Mouse (Mus musculus) heart, embryonic 10.5 days (tissue): ENCODE results near the gene Sars. TPM values are rescaled to one million over a fixed set of nuclear protein-coding genes. Genes with fewer than 3 reads are reported as not detected.

ENCODE experiments used
- DNase-seq: peaks from one replicate; pipeline ENCODE4 v3.0.0-alpha.2; 2017; ENCODE audit warnings: low spot score
- H3K27ac ChIP-seq: fragments of 300-500 bp; sonication (generic); 2 replicates; pipeline ENCODE4 v1.5.1; 2016; ENCODE audit warnings: mild to moderate bottlenecking
- H3K27me3 ChIP-seq: fragments of 300-500 bp; sonication (generic); 2 replicates; pipeline ENCODE4 v1.6.1; 2016; ENCODE audit warnings: mild to moderate bottlenecking; ENCODE audit not compliant: poor library complexity, insufficient read depth, severe bottlenecking
- H3K36me3 ChIP-seq: fragments of 300-500 bp; sonication (generic); 2 replicates; pipeline ENCODE4 v1.6.1; 2016; ENCODE audit warnings: mild to moderate bottlenecking, moderate library complexity
- H3K4me1 ChIP-seq: fragments of 300-500 bp; sonication (generic); 2 replicates; pipeline ENCODE4 v1.6.1; 2016; ENCODE audit warnings: mild to moderate bottlenecking
- H3K4me3 ChIP-seq: fragments of 300-500 bp; sonication (generic); 2 replicates; pipeline ENCODE4 v1.5.1; 2016; ENCODE audit warnings: mild to moderate bottlenecking, moderate library complexity
- H3K9me3 ChIP-seq: fragments of 300-500 bp; sonication (generic); 2 replicates; pipeline ENCODE4 v1.6.1; 2016; ENCODE audit warnings: mild to moderate bottlenecking, moderate library complexity
- whole genome bisulfite sequencing: fragments of 180-500 bp; shearing (Covaris S2); methylation state at CpG from one replicate; pipeline ENCODE4 v1.1.7; 2016; 5-methylcytosine and 5-hydroxymethylcytosine counted together
- polyA plus RNA-seq: library from polyadenylated mRNA; unstranded; fragments of >200 nt; fragmentation: Nextera tagmentation; extraction: Ambion mirVana; gene quantifications from 2 replicates; pipeline ENCODE4 v1.2.1, GENCODE M21; 2016

Gene Sars
- polyA plus RNA-seq, 1 experiment from 2014 or later: 130 TPM

GRCm38 (mm10) chr3:108401692-108402527, 43.1 kb downstream of the Sars start:
- WGBS: 30% methylated on average over 22 of the region's 22 CpGs

DNA sequence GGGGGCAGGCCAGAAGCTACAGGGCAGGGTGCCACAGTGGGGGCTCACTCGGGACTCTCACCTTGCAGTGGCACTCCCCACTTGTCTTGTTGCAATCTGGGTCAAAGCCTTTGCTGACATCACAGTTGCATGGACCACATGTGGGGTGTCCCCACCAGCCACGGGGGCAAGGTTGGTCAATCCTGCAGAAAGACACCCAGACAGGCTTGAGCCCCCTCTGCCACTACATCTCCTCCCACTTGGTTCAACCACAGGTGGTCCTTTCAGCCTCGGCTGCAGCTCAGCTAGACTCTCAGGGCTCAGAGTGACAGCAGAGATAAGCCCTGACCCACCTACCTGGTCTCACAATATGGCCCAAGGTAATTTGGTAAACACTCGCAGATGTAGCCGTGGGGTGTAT, 44.6 kb downstream of the Sars start:
- no peak overlapping the region for H3K27ac ChIP-seq
- H3K27me3 ChIP-seq: peaks cover 65% of the 10 kb centered on the region; the same call in 1 of the 2 replicates
- H3K4me3 ChIP-seq: no peak overlapping the region
- no peaks in the 10 kb centered on the region for H3K36me3 ChIP-seq
- H3K4me1 ChIP-seq: peaks cover 20% of the 10 kb centered on the region
- H3K9me3 ChIP-seq: no peaks in the 10 kb centered on the region
- peak; percentile 72 for DNase-seq
- WGBS: 62% methylated on average over 5 of the region's 5 CpGs

More at GRCm38 (mm10) chr3:108401692-108402527, 43.1 kb downstream of the Sars start:
- Histone ChIP-seq H3K36me3 (no peaks in the 10 kb centered on the region), H3K4me1 (peaks cover 17% of the 10 kb centered on the region), H3K27ac (no peak overlapping the region), H3K27me3 (peaks cover 68% of the 10 kb centered on the region), H3K4me3 (peak overlapping the region; percentile 36), H3K9me3 (no peaks in the 10 kb centered on the region)
- DNase-seq: peak; percentile 92

DNA sequence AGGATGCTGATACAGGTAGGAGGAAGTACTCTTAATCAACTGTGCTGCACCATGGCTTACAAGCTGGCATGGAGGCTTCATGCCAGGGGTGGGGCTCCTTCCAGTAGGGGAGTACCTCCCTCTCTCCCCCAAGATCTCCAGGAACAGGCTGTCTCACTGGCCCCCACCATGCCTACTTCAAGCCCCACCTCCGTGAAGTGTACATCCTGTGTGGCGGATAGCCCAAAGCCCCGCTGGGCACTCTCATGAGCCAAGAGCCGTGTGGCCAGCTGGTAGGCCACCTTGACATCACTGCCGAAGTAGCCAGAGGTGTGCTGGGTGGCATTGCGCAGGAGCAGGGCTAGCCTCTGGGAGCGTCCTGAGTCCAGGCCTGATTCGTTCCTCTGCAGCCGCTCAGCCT, 46.7 kb downstream of the Sars start:
- 88% methylated on average over 9 of the region's 9 CpGs for WGBS
- Histone ChIP-seq H3K36me3 (no peaks in the 10 kb centered on the region), H3K4me3 (no peak overlapping the region), H3K27ac (no peak overlapping the region), H3K4me1 (peaks cover 26% of the 10 kb centered on the region), H3K27me3 (peaks cover 72% of the 10 kb centered on the region), H3K9me3 (no peaks in the 10 kb centered on the region)
- DNase-seq: no peak

DNA sequence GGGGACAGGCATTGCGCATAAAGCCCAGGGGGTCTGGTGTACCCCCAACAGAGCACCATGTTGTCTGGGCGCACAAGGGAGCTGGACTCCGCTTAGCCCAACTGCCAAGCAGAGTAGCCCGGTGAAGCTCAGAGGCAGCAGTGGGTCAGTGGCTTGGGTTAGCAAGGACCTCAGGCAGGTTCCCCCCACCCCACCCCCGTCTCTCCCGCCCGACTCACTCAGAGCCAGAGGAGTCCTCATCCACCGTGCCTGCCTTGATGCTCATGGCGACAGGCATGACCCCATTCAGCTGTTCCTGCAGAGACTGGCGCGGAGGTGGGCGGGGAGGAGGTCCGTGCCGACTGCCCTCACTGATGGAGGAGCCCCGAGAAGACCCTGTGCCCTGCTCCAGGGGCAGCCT, 52.2 kb downstream of the Sars start:
- Histone ChIP-seq H3K4me1 (peaks cover 42% of the 10 kb centered on the region), H3K27ac (peak overlapping the region; percentile 42; the same call in 1 of the 2 replicates), H3K27me3 (peaks cover 50% of the 10 kb centered on the region), H3K9me3 (no peaks in the 10 kb centered on the region), H3K36me3 (peaks cover under 1% of the 10 kb centered on the region; the same call in 1 of the 2 replicates), H3K4me3 (peak overlapping the region; percentile 32)
- no peak for DNase-seq
- 40% methylated on average over 15 of the region's 15 CpGs for WGBS

GRCm38 (mm10) chr3:108392299-108392698, 52.7 kb downstream of the Sars start:
- H3K4me1 ChIP-seq: peaks cover 37% of the 10 kb centered on the region
- no peaks in the 10 kb centered on the region for H3K9me3 ChIP-seq
- DNase-seq: no peak
- whole genome bisulfite sequencing: 14% methylated on average over 10 of the region's 10 CpGs
- peaks cover 45% of the 10 kb centered on the region for H3K27me3 ChIP-seq
- H3K4me3 ChIP-seq: peak overlapping the region; percentile 32; the same call in 1 of the 2 replicates
- H3K36me3 ChIP-seq: peaks cover 5% of the 10 kb centered on the region
- H3K27ac ChIP-seq: peak overlapping the region; percentile 42; the same call in 1 of the 2 replicates

GRCm38 (mm10) chr3:108389111-108389545, 55.9 kb downstream of the Sars start:
- peaks cover 27% of the 10 kb centered on the region for H3K36me3 ChIP-seq
- peak overlapping the region; percentile 67 for H3K27ac ChIP-seq
- H3K27me3 ChIP-seq: peaks cover 19% of the 10 kb centered on the region
- peaks cover 38% of the 10 kb centered on the region for H3K4me1 ChIP-seq
- peak; percentile 97 for DNase-seq
- no peaks in the 10 kb centered on the region for H3K9me3 ChIP-seq
- 0% methylated on average over 5 of the region's 5 CpGs for WGBS
- no peak overlapping the region for H3K4me3 ChIP-seq

GRCm38 (mm10) chr3:108386186-108386585, 58.8 kb downstream of the Sars start:
- Histone ChIP-seq H3K27me3 (no peaks in the 10 kb centered on the region; the same call in 1 of the 2 replicates), H3K27ac (no peak overlapping the region), H3K9me3 (no peaks in the 10 kb centered on the region), H3K4me1 (peaks cover 43% of the 10 kb centered on the region), H3K4me3 (no peak overlapping the region), H3K36me3 (peaks cover 27% of the 10 kb centered on the region)
- DNase-seq: no peak
- 91% methylated on average over 10 of the region's 10 CpGs for WGBS

DNA sequence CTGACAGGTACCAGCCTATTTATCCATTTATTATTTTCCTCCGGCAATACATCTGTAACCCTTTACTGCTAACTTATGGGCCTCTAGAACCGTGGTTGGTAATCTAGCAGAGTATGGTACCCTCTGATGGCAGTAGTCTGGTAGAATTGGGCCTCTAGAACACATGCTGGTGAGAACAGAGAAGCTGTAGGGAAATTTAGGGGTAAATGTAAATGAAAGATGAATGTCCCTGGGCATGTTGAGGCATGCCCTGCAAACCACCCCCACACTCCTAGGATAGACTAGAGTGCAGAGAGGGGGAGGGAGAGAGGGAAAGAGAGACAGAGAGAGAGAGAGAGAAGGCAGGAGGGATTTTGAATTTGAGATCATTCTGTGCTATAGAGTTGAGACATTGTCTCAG, 60.6 kb downstream of the Sars start:
- Histone ChIP-seq H3K27ac (peak overlapping the region; percentile 80), H3K4me1 (peaks cover 49% of the 10 kb centered on the region), H3K27me3 (no peaks in the 10 kb centered on the region), H3K4me3 (peak overlapping the region; percentile 68), H3K36me3 (peaks cover 27% of the 10 kb centered on the region), H3K9me3 (no peaks in the 10 kb centered on the region)
- no peak for DNase-seq
- 50% methylated on average over 2 of the region's 2 CpGs for whole genome bisulfite sequencing

DNA sequence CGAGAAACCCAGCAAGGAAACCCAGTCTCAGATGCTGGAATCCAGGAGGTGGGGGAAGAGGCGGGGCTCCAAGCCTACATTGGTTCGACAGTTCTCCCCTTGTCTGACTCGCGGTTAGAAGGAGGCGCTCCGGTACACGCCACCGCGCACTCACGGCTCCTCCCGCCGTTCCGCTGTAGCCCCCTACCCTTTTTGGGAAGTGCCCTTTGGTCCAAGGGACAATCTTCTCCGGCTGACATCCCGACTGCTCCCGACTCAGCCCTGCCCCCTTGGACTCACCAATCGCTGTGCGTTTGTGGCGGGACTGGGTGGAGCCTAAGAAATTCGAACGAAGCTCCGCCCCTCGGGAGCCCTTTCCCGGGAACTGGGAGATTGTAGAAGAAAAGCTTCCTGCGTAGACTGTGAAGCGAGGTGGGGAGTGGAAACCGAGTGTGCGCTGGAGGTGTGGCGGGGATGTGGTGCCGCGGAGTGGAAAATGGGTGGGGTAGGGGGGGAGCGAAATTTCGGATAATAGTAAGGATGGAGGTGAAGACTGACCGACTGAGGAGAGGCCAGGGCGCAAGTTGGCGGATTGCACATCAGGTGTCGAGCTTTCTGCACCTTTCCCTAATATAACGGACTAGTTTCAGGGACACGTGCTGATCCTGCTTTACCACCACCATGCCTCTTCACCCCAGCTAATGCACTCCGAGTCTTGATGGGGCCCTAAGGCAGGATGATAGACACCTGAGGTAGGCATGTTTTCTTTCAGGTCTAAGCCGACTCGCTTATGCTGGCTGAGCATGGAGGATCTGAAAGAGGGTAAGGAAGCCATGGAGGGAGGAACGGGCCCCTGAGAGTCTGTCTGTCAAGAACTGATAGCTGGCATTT, 61.3 kb downstream of the Sars start, which contains the start of gene Psrc1:
Gene Psrc1, plus strand, starts transcription at position 355 of the 870 bp plus-strand sequence.
- peaks cover 49% of the 10 kb centered on the region for H3K4me1 ChIP-seq
- peak within 1 kb of the TSS; percentile 68 for H3K4me3 ChIP-seq
- peaks cover 27% of the 10 kb centered on the region for H3K36me3 ChIP-seq
- WGBS: 2% methylated on average over 44 of the region's 44 CpGs
- H3K27me3 ChIP-seq: no peaks in the 10 kb centered on the region
- peak; percentile 97 for DNase-seq
- no peaks in the 10 kb centered on the region for H3K9me3 ChIP-seq
- peak within 1 kb of the TSS; percentile 80 for H3K27ac ChIP-seq

- H3K4me1 ChIP-seq: peaks cover 46% of the 10 kb centered on the region
- DNase-seq: no peak
- WGBS: 41% methylated on average over 14 of the region's 14 CpGs
- no peaks in the 10 kb centered on the region for H3K27me3 ChIP-seq
- H3K27ac ChIP-seq: peak overlapping the region; percentile 80
- no peaks in the 10 kb centered on the region for H3K9me3 ChIP-seq
- peak overlapping the region; percentile 68 for H3K4me3 ChIP-seq
- H3K36me3 ChIP-seq: peaks cover 21% of the 10 kb centered on the region
Observed at GRCm38 (mm10) chr3:108381945-108382875, 62.8 kb downstream of the Sars start.

DNA sequence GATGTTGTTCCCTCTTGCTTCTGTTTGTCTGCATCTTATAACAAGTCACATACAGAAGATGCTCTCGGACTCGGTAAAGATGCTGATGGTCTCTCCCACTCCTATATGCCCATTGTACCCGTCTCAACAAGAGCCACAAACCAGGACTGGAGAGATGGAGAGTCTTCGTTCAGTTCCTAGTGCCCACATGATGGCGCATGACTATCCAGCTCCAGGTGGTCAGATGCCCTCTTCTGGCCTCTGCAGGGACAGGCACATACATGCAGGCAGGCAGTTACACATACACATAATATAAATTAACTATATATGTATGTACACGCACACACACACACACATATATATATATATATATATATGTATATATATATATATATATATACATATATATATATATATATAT, 64.3 kb downstream of the Sars start:
- Histone ChIP-seq H3K27ac (no peak overlapping the region), H3K27me3 (no peaks in the 10 kb centered on the region), H3K4me3 (no peak overlapping the region), H3K4me1 (peaks cover 46% of the 10 kb centered on the region), H3K36me3 (peaks cover 11% of the 10 kb centered on the region), H3K9me3 (no peaks in the 10 kb centered on the region)
- 81% methylated on average over 6 of the region's 6 CpGs for WGBS
- no peak for DNase-seq
